Mouse (Mus musculus): ENCODE results near the gene Lrch3. TPM values are rescaled to one million over a fixed set of nuclear protein-coding genes. Genes with fewer than 3 reads are reported as not detected.

Gene Lrch3
- polyA plus RNA-seq, 1 experiment from 2014 or later = 25.3 TPM

GRCm38 (mm10) chr16:33062024-33062681 is 148.3 kb downstream of the Lrch3 start, which contains the start of gene Lmln:
TSS of gene Lmln (plus strand) at chr16:33062521.
- no peaks in the 10 kb centered on the region for H3K27me3 ChIP-seq (replicated peaks; ENCODE audit: control insufficient read depth, insufficient read depth, low read length)
- peak within 1 kb of the TSS; percentile 78 for H3K4me3 ChIP-seq (ENCODE audit: low read depth, low read length)
- DNase-seq (ENCODE audit: low spot score) (peak; percentile 96), ATAC-seq (ENCODE audit: low read depth) (peak; percentile 97)
- peak within 1 kb of the TSS; percentile 75 for H3K9ac ChIP-seq (ENCODE audit: low read depth, low read length)
- WGBS = 2% methylated on average over 15 of the region's 64 CpGs
- H3K9me3 ChIP-seq (ENCODE audit: control insufficient read depth, low read length) = no peaks in the 10 kb centered on the region
- H3K27ac ChIP-seq (replicated peaks; ENCODE audit: low read depth, low read length) = peak within 1 kb of the TSS; percentile 69
- H3K36me3 ChIP-seq (ENCODE audit: control insufficient read depth, insufficient read depth, low read length) = peaks cover 32% of the 10 kb centered on the region
- H3K4me1 ChIP-seq (ENCODE audit: control insufficient read depth, insufficient read depth, low read length) = peaks cover 19% of the 10 kb centered on the region
- H3K4me2 ChIP-seq (ENCODE audit: low read depth, low read length) = peak within 1 kb of the TSS; percentile 92

GRCm38 (mm10) chr16:33062682-33063131 is 148.8 kb downstream of the Lrch3 start:
- peak; percentile 76 for DNase-seq (ENCODE audit: low spot score)
- peak overlapping the region; percentile 92 for H3K4me2 ChIP-seq (ENCODE audit: low read depth, low read length)
- peak overlapping the region; percentile 69 for H3K27ac ChIP-seq (replicated peaks; ENCODE audit: low read depth, low read length)
- peak; percentile 58 for ATAC-seq (ENCODE audit: low read depth)
- WGBS = 0% methylated on average over 26 of the region's 35 CpGs
- peaks cover 32% of the 10 kb centered on the region for H3K36me3 ChIP-seq (ENCODE audit: control insufficient read depth, insufficient read depth, low read length)
- H3K27me3 ChIP-seq (replicated peaks; ENCODE audit: control insufficient read depth, insufficient read depth, low read length) = no peaks in the 10 kb centered on the region
- no peaks in the 10 kb centered on the region for H3K9me3 ChIP-seq (ENCODE audit: control insufficient read depth, low read length)
- peak overlapping the region; percentile 78 for H3K4me3 ChIP-seq (ENCODE audit: low read depth, low read length)
- H3K4me1 ChIP-seq (ENCODE audit: control insufficient read depth, insufficient read depth, low read length) = peaks cover 16% of the 10 kb centered on the region
- peak overlapping the region; percentile 75 for H3K9ac ChIP-seq (ENCODE audit: low read depth, low read length)

GRCm38 (mm10) chr16:33063267-33063666 is 149.4 kb downstream of the Lrch3 start:
- Histone ChIP-seq H3K9me3 (ENCODE audit: control insufficient read depth, low read length) (no peaks in the 10 kb centered on the region), H3K4me2 (ENCODE audit: low read depth, low read length) (peak overlapping the region; percentile 92), H3K36me3 (ENCODE audit: control insufficient read depth, insufficient read depth, low read length) (peaks cover 27% of the 10 kb centered on the region), H3K4me1 (ENCODE audit: control insufficient read depth, insufficient read depth, low read length) (peaks cover 10% of the 10 kb centered on the region), H3K27ac (replicated peaks; ENCODE audit: low read depth, low read length) (no peak overlapping the region), H3K27me3 (replicated peaks; ENCODE audit: control insufficient read depth, insufficient read depth, low read length) (no peaks in the 10 kb centered on the region), H3K4me3 (ENCODE audit: low read depth, low read length) (peak overlapping the region; percentile 78), H3K9ac (ENCODE audit: low read depth, low read length) (peak overlapping the region; percentile 75)
- DNase-seq (ENCODE audit: low spot score) = peak; percentile 40
- WGBS = 26% methylated on average over 7 of the region's 7 CpGs
- no peak for ATAC-seq (ENCODE audit: low read depth)

DNA sequence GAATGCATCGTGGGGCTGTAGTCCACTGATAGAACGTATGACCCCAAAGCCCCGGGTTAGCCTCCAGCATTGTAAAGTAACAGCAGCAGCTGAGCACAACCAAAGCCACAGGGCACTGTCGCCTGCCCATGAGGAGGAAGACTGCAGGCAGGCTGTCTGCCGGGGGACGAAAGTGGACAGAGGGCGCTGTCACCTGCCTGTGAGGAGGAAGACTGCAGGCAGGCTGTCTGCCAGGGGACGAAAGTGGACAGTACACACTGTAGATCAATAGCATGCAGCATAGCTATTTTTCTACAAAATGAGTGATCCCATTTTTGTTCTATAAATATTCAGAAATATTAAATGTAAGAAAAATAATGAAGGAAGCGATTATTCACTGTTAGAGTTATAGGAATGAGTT is 150.7 kb downstream of the Lrch3 start:
- Histone ChIP-seq H3K4me1 (ENCODE audit: control insufficient read depth, insufficient read depth, low read length) (peaks cover 9% of the 10 kb centered on the region; the same call in 1 of the 2 replicates), H3K4me2 (ENCODE audit: low read depth, low read length) (no peak overlapping the region), H3K27me3 (replicated peaks; ENCODE audit: control insufficient read depth, insufficient read depth, low read length) (no peaks in the 10 kb centered on the region), H3K36me3 (ENCODE audit: control insufficient read depth, insufficient read depth, low read length) (peaks cover 13% of the 10 kb centered on the region), H3K9me3 (ENCODE audit: control insufficient read depth, low read length) (no peaks in the 10 kb centered on the region), H3K27ac (replicated peaks; ENCODE audit: low read depth, low read length) (no peak overlapping the region), H3K9ac (ENCODE audit: low read depth, low read length) (no peak overlapping the region), H3K4me3 (ENCODE audit: low read depth, low read length) (no peak overlapping the region)
- no peak for ATAC-seq (ENCODE audit: low read depth)
- DNase-seq (ENCODE audit: low spot score) = no peak
- 76% methylated on average over 9 of the region's 9 CpGs for WGBS

Other genes with a start within 250 kb of the Lrch3 start
- gene Muc4, start 178.2 kb upstream of the Lrch3 start, polyA plus RNA-seq (2014; fragmentation: Nextera tagmentation; extraction: Ambion mirVana) = 1.6 and 1.8 TPM in 2 replicates
- gene Muc20, start 116.7 kb upstream of the Lrch3 start, polyA plus RNA-seq (2014; fragmentation: Nextera tagmentation; extraction: Ambion mirVana) = 0.43 and 0.79 TPM in 2 replicates
- not detected in 2 replicates for gene Smbd1, start 103.6 kb upstream of the Lrch3 start, polyA plus RNA-seq (2014; fragmentation: Nextera tagmentation; extraction: Ambion mirVana)
- gene Fyttd1, start 36.6 kb upstream of the Lrch3 start, polyA plus RNA-seq (2014; fragmentation: Nextera tagmentation; extraction: Ambion mirVana) = 136 and 141 TPM in 2 replicates
- gene Rubcn, start 36.3 kb upstream of the Lrch3 start, polyA plus RNA-seq (2014; fragmentation: Nextera tagmentation; extraction: Ambion mirVana) = 19.6 and 20.3 TPM in 2 replicates
- gene Iqcg, start 142.1 kb downstream of the Lrch3 start, polyA plus RNA-seq (2014; fragmentation: Nextera tagmentation; extraction: Ambion mirVana) = 3.1 and 7.4 TPM in 2 replicates
- gene Rpl35a, start 142.4 kb downstream of the Lrch3 start, polyA plus RNA-seq (2014; fragmentation: Nextera tagmentation; extraction: Ambion mirVana) = 940 and 1,079 TPM in 2 replicates
- 2.3 and 2.5 TPM in 2 replicates for gene Lmln, start 148.4 kb downstream of the Lrch3 start, polyA plus RNA-seq (2014; fragmentation: Nextera tagmentation; extraction: Ambion mirVana)